Mouse (Mus musculus): ENCODE results near the gene Caln1. TPM values are rescaled to one million over a fixed set of nuclear protein-coding genes. Genes with fewer than 3 reads are reported as not detected.

Gene Caln1
- polyA plus RNA-seq, 1 experiment from 2014 or later: 3.8 TPM

DNA sequence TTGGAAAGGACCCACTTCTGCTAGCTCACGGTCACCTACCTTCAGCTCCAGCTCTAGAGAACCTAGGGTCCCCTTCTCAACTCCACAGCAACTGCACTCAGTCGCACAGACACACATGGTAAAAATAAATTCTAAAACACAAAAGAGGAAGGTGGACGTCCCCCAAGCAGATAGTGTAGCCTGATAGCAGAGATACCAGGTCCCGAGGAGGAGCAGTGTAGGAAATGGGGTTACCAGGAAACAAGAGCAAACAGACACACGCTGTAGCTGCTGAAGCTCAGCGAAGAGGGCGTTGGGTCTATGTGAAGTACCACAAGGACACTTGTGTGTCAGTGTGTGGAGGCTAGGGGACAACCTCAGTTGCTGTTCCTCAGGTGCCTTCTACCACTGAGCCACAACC is 24.3 kb upstream of the Caln1 start:
- Histone ChIP-seq H3K27me3 (no peaks in the 10 kb centered on the region), H3K9me3 (peaks cover 18% of the 10 kb centered on the region), H3K4me1 (no peaks in the 10 kb centered on the region), H3K27ac (no peak overlapping the region), H3K4me3 (no peak overlapping the region), H3K36me3 (peaks cover 36% of the 10 kb centered on the region), H3K9ac (no peak overlapping the region), H3K4me2 (replicated peaks) (no peak overlapping the region)
- 95% methylated on average over 7 of the region's 7 CpGs for WGBS
- ATAC-seq (ENCODE audit: low FRiP score, low read depth): no peak

DNA sequence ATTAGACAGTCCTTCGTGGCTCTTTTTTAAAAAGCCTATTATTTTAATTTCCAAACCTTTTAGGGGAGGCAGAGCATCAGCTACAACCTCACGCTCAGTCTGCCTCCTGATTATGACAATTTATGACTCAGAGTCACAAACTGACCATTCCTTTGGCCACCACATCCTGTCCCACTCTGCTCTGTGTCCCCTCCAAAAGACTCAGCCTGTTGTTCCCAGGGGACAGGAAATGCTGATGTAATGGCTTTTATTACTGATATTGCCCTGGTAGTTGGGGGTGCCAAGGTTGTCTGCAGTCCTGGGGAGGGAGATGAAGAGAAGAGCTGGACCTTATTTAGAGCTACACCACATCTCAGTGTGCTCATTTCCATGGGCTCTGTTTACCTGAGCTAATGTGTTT is 23.4 kb upstream of the Caln1 start:
- Histone ChIP-seq H3K36me3 (peaks cover 28% of the 10 kb centered on the region), H3K4me2 (replicated peaks) (no peak overlapping the region), H3K27ac (no peak overlapping the region), H3K9me3 (peaks cover 18% of the 10 kb centered on the region), H3K4me1 (no peaks in the 10 kb centered on the region), H3K4me3 (no peak overlapping the region), H3K9ac (no peak overlapping the region), H3K27me3 (no peaks in the 10 kb centered on the region)
- no peak for ATAC-seq (ENCODE audit: low FRiP score, low read depth)
- WGBS: 89% methylated on average over 2 of the region's 2 CpGs

DNA sequence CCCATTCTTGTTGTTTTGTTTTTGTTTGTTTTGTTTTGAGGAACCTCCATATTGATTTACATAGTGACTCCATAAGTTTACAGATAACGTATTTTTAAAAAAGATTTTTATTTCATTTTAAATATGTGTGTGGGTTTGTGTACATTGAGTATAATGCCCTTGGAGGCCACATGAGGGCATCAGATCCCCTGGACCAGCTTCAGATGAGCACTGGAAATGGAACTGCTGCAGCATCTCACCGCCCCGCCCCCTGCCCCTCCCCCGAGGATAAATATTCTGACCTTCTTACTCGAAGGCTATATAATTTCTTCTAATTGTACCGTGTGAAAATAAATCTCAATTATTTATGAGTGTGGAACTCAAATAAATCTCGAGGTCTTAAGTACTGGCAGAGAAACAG is 14.0 kb upstream of the Caln1 start:
- Histone ChIP-seq H3K36me3 (no peaks in the 10 kb centered on the region), H3K27ac (no peak overlapping the region), H3K9me3 (0 out of 2 replicates have a peak, but pooled peaks cover 4% of the 10 kb centered on the region), H3K27me3 (no peaks in the 10 kb centered on the region), H3K4me3 (no peak overlapping the region), H3K4me2 (replicated peaks) (no peak overlapping the region), H3K4me1 (no peaks in the 10 kb centered on the region), H3K9ac (no peak overlapping the region)
- WGBS: 57% methylated on average over 7 of the region's 7 CpGs
- ATAC-seq (ENCODE audit: low FRiP score, low read depth): no peak

DNA sequence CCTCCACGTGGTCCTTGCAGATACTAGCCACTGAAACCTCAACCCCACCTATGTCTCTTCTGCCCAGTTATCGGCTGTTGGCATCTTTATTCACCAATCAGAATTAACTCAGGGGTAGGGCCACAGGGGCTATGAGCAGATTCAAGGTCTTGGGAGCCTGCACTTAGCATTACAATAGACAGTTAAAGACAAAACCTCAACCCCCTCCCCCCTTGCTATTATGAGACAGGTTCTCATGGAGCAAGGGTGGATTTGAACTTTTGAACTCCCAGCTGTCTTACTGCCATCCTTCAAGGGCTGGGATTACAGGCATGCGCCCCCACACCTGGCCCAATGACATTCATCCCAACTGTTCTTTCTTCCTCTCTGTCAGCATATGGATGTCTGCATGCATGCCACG is 6.1 kb upstream of the Caln1 start:
- no peak for ATAC-seq (ENCODE audit: low FRiP score, low read depth)
- Histone ChIP-seq H3K4me1 (no peaks in the 10 kb centered on the region), H3K27ac (no peak overlapping the region), H3K9ac (no peak overlapping the region), H3K36me3 (no peaks in the 10 kb centered on the region), H3K27me3 (no peaks in the 10 kb centered on the region), H3K4me3 (no peak overlapping the region), H3K9me3 (0 out of 2 replicates have a peak, but pooled peaks cover 6% of the 10 kb centered on the region), H3K4me2 (replicated peaks) (no peak overlapping the region)
- WGBS: 64% methylated on average over 4 of the region's 4 CpGs

DNA sequence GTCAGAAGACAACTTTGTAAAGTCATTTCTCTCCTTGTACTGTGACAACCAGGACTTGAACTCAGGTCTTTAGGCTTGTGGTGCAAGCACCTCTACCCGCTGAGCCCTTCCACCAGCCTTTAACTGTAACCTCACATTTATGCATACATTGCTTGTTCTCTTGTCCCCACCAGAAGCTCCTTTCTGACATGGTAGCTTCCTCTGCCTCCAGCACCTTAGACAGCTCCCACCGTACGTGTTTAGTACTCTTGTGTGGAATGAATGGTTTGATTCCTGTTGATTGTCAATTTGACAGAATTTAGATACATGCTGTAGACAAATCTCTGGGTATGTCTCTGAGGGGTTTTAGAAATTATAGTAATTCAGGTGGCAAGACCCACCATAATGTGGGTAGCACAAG is 5.5 kb upstream of the Caln1 start:
- 0 out of 2 replicates have a peak, but pooled peaks cover 8% of the 10 kb centered on the region for H3K9me3 ChIP-seq
- no peaks in the 10 kb centered on the region for H3K27me3 ChIP-seq
- no peaks in the 10 kb centered on the region for H3K4me1 ChIP-seq
- H3K9ac ChIP-seq: no peak overlapping the region
- H3K4me2 ChIP-seq (replicated peaks): no peak overlapping the region
- no peak for ATAC-seq (ENCODE audit: low FRiP score, low read depth)
- no peak overlapping the region for H3K27ac ChIP-seq
- H3K36me3 ChIP-seq: no peaks in the 10 kb centered on the region
- 30% methylated on average over 3 of the region's 3 CpGs for WGBS
- H3K4me3 ChIP-seq: no peak overlapping the region

DNA sequence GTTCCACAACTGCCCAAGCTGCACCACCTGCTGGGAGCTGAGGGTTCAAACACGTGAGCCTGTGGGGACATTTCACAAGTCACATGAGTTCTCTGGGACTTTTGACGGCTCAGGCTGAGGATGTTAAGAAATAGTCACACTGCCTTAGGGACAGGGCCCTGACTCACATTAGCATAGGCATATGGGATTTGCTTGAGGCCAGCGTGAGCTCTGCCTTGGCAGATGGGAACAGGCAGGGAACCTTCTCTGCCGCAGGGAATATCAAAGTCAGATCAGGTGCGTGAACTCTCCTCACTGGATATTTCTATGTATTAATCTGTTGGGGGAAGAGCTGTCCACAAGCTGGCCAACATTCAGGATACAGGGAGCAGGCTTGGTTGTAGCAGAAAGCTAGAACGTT is 1.0 kb upstream of the Caln1 start:
- Histone ChIP-seq H3K36me3 (no peaks in the 10 kb centered on the region), H3K4me1 (no peaks in the 10 kb centered on the region), H3K9me3 (0 out of 2 replicates have a peak, but pooled peaks cover 5% of the 10 kb centered on the region), H3K27me3 (no peaks in the 10 kb centered on the region), H3K4me2 (replicated peaks) (no peak overlapping the region), H3K27ac (no peak overlapping the region), H3K4me3 (no peak overlapping the region), H3K9ac (no peak overlapping the region)
- no peak for ATAC-seq (ENCODE audit: low FRiP score, low read depth)
- WGBS: 79% methylated on average over 6 of the region's 6 CpGs

DNA sequence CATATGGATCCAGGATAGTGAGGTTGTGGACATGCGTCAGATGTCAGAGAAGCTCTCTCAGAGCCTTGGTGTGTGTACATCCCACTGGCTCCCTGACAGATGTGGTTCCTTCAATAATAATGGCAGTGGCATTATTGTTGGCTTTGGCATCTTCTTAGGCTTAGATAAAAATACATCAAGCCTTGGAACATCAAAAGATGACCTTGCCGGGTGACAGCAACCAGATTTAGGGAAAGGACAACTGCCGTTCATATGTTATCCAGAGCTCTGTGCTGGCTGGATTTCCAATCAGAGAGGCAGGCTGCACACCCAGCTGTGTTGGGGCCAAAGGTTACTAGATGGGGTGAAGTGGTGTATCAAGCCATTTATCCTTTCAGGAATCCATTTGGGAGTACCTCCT is 6.2 kb downstream of the Caln1 start:
- Histone ChIP-seq H3K9me3 (no peaks in the 10 kb centered on the region), H3K27me3 (no peaks in the 10 kb centered on the region), H3K9ac (no peak overlapping the region), H3K4me1 (no peaks in the 10 kb centered on the region), H3K27ac (no peak overlapping the region), H3K4me3 (no peak overlapping the region), H3K4me2 (replicated peaks) (no peak overlapping the region), H3K36me3 (no peaks in the 10 kb centered on the region)
- 90% methylated on average over 3 of the region's 3 CpGs for WGBS
- ATAC-seq (ENCODE audit: low FRiP score, low read depth): no peak

DNA sequence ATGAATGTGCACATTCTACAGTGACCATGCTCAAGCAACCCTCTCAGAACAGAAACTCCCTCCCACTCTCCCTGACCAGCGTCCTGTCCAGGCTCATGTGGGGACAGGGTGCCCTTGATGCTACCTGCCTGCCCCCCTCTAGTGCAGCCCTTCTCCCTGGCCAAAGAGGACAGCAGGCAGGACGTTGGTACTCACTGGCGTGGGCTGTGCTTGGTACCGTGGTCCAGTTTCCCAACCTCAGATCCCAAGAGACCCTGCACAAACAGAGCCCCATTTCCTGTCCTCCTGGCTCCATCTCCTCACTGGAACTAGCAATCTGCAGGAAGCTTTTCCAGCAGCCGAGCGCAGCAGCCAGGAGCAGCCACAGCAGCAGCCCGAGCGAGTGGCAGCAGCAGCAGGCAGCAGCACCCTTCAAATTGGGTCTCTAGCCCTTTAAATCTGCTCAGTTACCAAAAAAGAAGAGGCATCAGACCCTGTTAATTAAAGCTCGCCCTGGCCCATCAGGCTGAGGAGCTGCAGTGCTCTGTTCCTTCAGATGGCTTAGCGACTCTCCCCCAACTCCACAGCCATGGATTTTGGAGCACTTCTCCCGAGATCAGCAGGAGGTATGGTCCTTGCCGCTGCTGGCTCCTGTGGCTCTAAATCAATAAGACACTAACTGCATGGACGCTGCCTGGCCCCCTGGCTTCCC is 15.1 kb downstream of the Caln1 start, which contains the start of gene A330070K13Rik:
A330070K13Rik (minus strand) TSS at position 410 of the 691 bp plus-strand sequence.
- Histone ChIP-seq H3K9ac (peak within 1 kb of the TSS; percentile 45), H3K4me2 (replicated peaks) (peak within 1 kb of the TSS; percentile 54), H3K4me3 (peak within 1 kb of the TSS; percentile 24)

DNA sequence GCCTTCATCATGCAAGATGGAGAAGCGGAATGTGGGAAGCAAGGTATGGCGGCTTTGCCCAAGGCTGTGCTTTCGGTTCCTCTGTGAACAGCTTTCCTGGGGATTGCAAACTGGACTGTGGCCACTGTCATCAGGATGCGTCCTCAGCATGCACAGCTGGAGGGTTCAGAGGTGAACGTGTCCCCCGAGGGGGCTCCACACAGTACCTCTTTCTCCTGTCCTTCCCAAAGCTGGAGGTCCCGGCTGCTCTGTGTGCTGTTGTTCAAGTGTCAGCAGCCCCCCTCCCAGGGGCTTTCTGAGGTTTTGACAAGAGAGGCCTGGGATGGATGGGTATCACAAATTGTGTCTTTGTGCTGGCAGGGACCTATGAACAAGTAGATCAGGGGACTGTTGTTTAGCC is 17.2 kb downstream of the Caln1 start:
- peaks cover 12% of the 10 kb centered on the region for H3K4me1 ChIP-seq
- no peaks in the 10 kb centered on the region for H3K27me3 ChIP-seq
- ATAC-seq (ENCODE audit: low FRiP score, low read depth): no peak
- H3K9me3 ChIP-seq: no peaks in the 10 kb centered on the region
- 68% methylated on average over 7 of the region's 7 CpGs for WGBS
- H3K27ac ChIP-seq: no peak overlapping the region
- no peak overlapping the region for H3K4me2 ChIP-seq (replicated peaks)
- H3K36me3 ChIP-seq: no peaks in the 10 kb centered on the region
- no peak overlapping the region for H3K9ac ChIP-seq
- H3K4me3 ChIP-seq: no peak overlapping the region

More for the DNA sequence above, 15.1 kb downstream of the Caln1 start, which contains the start of gene A330070K13Rik:
- ATAC-seq (ENCODE audit: low FRiP score, low read depth): no peak
- Histone ChIP-seq H3K36me3 (no peaks in the 10 kb centered on the region), H3K27me3 (no peaks in the 10 kb centered on the region), H3K4me1 (peaks cover 12% of the 10 kb centered on the region), H3K9me3 (no peaks in the 10 kb centered on the region), H3K27ac (no peak within 1 kb of the TSS)
- 9% methylated on average over 13 of the region's 13 CpGs for WGBS

DNA sequence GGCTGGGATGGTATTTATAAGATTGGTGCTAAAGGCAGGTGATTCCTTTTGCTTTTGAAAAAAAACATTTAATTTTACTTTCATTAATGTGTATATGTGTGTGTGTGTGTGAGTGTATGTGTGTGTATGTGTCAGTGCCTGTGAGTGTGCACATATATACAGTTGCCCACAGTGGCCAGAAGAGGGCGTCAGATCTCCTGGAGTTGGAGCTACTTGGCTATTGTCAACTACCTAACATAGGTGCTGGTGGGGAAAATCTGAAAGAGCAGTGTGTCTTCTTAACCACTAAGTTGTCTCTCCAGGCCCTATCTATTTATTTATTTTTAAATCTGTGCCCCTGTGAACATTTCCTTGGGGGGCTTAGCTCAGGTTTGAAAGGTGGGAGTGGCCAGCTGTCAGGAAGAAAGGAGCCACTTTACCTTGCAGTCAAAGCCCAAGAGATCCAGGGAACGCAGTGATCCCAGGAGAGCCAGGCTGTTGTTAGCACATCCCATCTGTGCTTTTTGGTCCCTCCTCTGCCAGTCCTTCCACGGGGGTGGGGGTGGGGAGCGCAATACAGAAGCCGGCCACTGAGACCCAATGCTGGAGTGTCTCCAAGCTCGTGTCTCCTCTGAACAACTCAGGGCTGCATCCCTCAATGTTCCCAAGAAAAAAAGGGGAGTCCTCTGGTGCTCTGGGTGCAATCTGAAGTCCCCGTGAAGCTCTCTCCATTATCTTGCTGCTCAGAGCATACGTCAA is 24.5 kb downstream of the Caln1 start:
- H3K4me3 ChIP-seq: no peak overlapping the region

DNA sequence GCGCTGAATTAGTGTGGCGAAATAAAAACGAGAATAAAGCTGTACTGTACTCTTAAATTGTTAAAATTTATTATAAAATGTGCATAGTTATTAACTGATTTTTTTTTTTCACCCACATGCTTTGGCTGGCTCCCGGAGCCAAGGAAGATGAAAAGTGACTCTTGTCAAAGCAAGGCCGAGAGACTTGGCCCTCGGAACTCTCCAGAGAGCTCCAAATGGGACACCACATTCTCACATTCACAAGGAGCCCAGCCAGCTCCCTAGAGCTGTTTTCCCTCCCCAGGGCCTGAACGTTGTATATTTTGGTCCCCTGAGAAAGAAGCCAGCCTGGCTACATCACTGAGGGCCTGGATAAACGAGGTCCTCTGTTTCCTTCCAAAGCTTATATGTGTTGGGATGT is 25.1 kb downstream of the Caln1 start:
- Histone ChIP-seq H3K4me1 (no peaks in the 10 kb centered on the region), H3K27me3 (no peaks in the 10 kb centered on the region), H3K9me3 (no peaks in the 10 kb centered on the region), H3K4me2 (replicated peaks) (no peak overlapping the region), H3K36me3 (no peaks in the 10 kb centered on the region), H3K27ac (no peak overlapping the region), H3K9ac (no peak overlapping the region), H3K4me3 (no peak overlapping the region)
- no peak for ATAC-seq (ENCODE audit: low FRiP score, low read depth)
- WGBS: 69% methylated on average over 8 of the region's 8 CpGs

More for the DNA sequence above, 24.5 kb downstream of the Caln1 start:
- no peak overlapping the region for H3K27ac ChIP-seq
- no peak for ATAC-seq (ENCODE audit: low FRiP score, low read depth)
- no peaks in the 10 kb centered on the region for H3K4me1 ChIP-seq
- 56% methylated on average over 8 of the region's 8 CpGs for WGBS
- no peak overlapping the region for H3K4me2 ChIP-seq (replicated peaks)
- no peaks in the 10 kb centered on the region for H3K27me3 ChIP-seq
- no peaks in the 10 kb centered on the region for H3K36me3 ChIP-seq
- no peak overlapping the region for H3K9ac ChIP-seq
- no peaks in the 10 kb centered on the region for H3K9me3 ChIP-seq

DNA sequence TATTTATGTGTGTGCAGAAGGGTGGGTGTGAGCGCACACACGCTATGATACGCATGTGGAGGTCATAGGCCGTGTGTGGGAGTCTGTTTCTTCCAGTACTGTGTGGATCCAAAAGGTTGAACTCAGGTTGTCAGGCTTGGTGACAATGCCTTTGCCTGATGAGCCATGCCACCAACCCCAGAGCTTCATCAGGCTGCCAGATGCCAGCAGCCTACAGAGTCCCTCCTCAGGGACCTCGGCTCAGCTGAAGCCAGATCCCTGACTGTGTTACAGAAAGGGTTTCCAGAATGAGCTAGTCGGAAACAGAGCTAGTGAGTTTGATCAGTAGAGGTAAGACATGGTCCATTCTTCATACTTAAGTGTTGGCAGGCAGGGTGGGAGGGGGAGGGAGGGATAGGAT is 25.9 kb downstream of the Caln1 start:
- no peaks in the 10 kb centered on the region for H3K9me3 ChIP-seq
- H3K36me3 ChIP-seq: no peaks in the 10 kb centered on the region
- no peak for ATAC-seq (ENCODE audit: low FRiP score, low read depth)
- no peaks in the 10 kb centered on the region for H3K27me3 ChIP-seq
- H3K4me1 ChIP-seq: no peaks in the 10 kb centered on the region
- 64% methylated on average over 6 of the region's 6 CpGs for WGBS
- no peak overlapping the region for H3K4me3 ChIP-seq
- H3K9ac ChIP-seq: no peak overlapping the region
- H3K4me2 ChIP-seq (replicated peaks): no peak overlapping the region
- H3K27ac ChIP-seq: no peak overlapping the region

Measured in limb, embryonic 13.5 days (tissue).